Mouse (Mus musculus) cerebellum, postnatal 10 days (tissue): Measurements from ENCODE around the gene Zbtb18.

Experiments used
- DNase-seq, 2 experiments: peaks; one replicate each; pipeline ENCODE4 v3.0.0; 2021; ENCODE audit warnings: mixed read lengths in 2 of 2

Zbtb18 gene

DNA sequence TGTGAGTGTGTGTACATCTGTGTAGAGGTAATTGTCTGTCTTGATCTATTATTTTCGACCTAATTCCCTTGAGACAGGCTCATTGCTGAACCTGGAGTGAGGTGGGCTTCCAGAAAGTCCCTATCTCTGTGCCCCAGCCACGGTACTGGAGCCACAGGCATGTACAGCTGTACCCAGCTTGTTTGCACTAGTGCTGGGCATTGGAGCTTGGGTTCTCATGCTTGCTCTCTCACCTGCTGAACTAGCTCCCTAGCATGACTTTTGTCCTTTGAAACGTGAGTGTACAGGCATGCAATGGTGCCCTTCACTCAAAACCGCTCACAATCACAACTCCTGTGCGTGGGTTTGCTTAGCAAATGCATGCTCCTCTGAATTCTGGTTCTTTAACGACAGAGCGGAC, 42.1 kb downstream of the Zbtb18 start:
- DNase-seq, result no peak

DNA sequence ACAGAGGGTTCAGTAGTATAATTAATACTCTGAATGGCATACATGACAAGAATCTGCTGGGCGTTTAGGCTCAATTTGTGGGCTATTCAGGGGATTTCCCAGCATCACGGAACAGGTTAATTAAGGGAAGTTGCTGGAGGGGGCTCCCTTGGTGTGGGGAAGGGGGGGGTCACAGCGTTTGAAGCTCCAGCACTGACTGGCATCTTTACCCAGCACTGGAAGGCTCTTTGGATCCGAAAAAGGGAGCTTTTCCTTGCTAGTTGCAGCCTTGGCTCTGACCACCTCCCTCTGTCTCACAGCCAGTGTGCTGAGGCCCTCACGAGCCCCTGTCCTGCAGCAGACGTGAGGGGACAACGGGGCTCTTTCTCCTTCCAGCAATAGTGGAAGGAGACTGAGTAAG, 42.5 kb downstream of the Zbtb18 start:
- no peak for DNase-seq

DNA sequence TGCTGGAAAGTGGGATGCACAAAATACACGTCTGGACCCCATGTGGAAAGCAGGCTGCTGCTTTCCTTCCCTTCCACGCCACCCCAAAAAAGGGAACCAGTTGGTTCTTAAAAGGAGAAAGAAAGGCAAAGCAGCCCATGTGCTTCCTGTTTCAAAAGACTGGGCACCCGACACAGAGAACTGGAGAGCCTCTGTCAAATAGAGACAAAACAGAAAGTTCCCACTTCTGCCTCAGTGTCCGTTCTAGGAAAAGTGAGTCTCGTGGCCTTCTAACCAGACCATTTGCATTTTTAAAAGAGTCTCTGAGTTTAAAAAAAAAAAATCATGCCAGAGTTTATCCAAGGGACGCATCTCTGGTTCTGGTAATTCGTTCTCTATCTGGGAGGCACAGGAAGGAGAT, 47.7 kb downstream of the Zbtb18 start:
- DNase-seq, result no peak

DNA sequence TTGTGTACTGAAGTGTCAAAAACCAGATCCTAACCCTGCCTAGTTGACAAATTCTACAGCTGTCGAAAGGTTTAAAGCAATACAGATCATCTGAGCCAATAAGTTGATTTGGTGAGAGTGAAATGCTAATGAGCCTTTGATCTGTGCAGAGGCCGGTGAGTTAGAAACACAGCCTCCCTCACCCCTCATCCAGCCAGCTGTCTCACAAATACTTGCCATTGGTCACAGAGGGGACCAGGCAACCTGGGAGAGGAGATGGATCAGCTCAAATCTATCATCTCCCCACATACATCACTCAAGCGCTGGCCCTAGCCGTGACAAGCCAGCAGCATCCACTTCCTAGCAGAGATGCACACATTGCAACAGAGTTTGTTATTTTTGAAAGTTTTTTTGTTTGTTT, 48.7 kb downstream of the Zbtb18 start:
- no peak for DNase-seq

DNA sequence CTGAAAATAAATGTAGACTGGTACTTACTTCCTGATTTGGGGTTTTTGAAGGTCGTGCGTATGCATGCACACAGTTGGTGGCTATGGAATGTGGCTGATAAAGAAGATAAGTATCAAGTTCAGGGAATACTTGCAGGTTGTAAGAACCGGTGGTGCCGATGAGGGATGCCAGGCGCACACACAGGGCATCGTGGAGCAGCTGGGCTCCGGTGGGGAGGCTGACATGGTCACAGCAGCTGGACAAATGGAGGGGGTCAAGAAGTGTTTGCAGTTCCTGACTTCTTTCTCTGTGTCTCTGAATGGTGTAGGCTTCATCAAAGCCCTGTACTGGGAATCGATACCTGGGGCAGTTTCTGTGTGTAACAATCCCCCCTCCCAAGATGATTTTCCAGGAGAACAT, 49.1 kb downstream of the Zbtb18 start:
- no peak for DNase-seq

DNA sequence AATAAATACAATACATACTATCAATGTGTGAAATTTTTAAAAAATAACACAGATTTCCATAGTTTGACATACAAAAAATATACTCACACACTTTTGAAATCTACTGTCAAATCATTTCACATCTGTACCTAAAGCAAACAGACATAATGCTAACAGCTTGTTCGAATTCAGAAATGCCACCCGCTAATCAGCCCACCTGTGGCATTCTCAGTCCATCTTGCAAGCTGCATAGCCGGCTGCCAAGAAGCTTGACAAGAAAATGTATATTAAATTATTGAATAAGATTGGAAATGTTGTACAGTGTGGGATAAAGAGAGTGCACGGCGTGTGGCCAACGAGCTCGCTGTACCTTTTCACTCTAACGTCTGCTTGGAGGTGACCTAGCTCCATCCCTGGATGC, 52.2 kb downstream of the Zbtb18 start:
- DNase-seq, result no peak

DNA sequence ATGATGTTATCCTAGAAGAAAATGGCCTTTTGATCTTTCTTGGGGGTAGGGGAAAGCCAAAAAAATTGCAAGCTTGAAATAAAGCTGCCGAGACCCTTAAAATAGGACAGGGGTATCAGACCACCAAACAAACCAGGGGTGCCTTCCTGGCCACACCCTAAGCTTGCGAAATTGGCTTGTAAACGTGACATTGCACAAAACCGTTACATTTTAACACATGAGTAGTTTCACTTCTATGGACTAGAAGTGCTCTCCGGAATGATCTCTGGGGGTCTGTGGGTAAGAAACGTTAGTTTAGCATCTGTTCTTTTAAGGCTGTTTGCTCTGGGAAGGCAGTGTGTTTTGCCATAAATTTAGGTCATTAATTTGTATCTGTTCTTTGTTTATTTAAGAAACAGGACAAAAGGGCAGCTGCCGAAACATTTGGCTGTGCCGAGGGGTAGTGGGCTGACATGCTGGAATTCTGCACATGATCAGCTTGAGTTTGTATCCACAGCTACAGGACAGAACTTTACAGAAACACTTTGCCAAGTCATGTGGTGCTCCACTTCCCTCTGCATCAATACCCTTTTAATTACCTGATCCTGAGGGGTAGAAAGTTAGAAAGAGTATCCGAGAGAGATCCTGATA, 52.9 kb downstream of the Zbtb18 start:
- DNase-seq, result no peak
